Mouse (Mus musculus): Measurements from ENCODE around the gene 1700092M07Rik. TPM values are rescaled to one million over a fixed set of nuclear protein-coding genes. Genes with fewer than 3 reads are reported as not detected.

1700092M07Rik gene
- 1.8 and 2.8 TPM in 2 replicates for polyA plus RNA-seq (2016; fragmentation: Nextera tagmentation; extraction: Ambion mirVana)

DNA sequence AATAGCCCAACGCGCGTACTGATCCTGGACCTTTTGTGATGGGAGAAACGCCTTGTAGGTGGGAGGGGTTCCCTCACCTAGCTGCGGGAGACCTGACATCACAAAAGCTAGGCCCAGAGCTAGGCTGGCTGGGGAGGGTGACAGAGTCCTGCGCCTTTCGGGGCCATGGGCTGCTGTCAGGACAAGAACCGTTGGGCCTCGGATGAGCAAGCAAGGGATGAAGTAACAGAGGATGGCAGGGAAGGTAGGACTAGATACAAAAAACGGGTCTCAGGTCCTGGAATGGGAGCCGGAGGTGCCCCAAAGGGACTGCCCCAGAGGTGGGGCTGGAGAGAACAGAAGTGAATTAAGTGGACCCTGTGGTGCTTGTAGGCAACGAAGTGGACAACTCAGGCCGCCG is at the start of gene 1700092M07Rik:
Gene 1700092M07Rik, plus strand, starts transcription at position 116 of the 400 bp plus-strand sequence.
- H3K9ac ChIP-seq = peak within 1 kb of the TSS; percentile 87
- 72% methylated on average over 14 of the region's 14 CpGs for WGBS
- no peak for ATAC-seq (ENCODE audit: insufficient number of reproducible peaks, low FRiP score)
- H3K36me3 ChIP-seq = peaks cover 61% of the 10 kb centered on the region
- no peaks in the 10 kb centered on the region for H3K27me3 ChIP-seq (replicated peaks)
- H3K4me3 ChIP-seq = peak within 1 kb of the TSS; percentile 72
- no peaks in the 10 kb centered on the region for H3K9me3 ChIP-seq (replicated peaks)
- peak within 1 kb of the TSS; percentile 97 for H3K27ac ChIP-seq (ENCODE audit: poor library complexity, severe bottlenecking)
- peak within 1 kb of the TSS; percentile 98 for H3K4me2 ChIP-seq
- peaks cover 23% of the 10 kb centered on the region for H3K4me1 ChIP-seq (replicated peaks)

DNA sequence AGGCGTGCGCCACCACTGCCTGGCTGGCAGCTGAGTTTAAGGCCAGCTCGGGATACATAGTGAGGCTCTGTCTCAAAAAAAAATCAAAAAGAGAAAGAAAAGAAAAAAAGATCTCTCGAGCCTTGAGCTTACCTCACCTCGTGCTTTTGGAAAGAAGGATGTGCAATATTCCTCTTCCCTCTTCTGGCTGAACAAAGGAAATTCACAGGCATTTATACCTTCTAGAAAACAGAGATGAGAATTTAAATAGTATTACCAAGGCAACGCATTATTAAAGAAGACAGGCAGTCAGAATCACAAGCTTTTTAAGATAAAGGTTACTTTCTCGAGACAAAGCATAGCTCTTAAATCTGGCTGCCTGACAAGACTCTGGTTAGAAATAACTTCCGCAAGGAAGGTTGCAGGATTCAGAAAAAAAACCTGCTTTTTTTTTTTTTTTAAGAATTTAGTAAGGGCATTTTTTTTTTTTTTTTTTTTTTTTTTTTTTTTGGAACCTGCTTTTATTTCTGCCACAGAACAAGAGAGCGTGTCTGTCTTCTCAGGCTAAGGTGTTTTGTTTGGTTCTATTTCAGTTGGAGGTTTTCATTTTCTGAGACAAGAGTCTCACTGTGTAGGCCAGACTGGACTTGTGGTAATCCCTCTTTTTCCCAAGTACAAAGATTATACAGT is 48.5 kb upstream of the 1700092M07Rik start:
- WGBS = 61% methylated on average over 9 of the region's 9 CpGs
- Histone ChIP-seq H3K9ac (no peak overlapping the region), H3K4me2 (no peak overlapping the region), H3K27me3 (replicated peaks) (no peaks in the 10 kb centered on the region), H3K9me3 (replicated peaks) (no peaks in the 10 kb centered on the region), H3K36me3 (no peaks in the 10 kb centered on the region), H3K4me1 (replicated peaks) (no peaks in the 10 kb centered on the region), H3K27ac (ENCODE audit: poor library complexity, severe bottlenecking) (no peak overlapping the region), H3K4me3 (no peak overlapping the region)
- no peak for ATAC-seq (ENCODE audit: insufficient number of reproducible peaks, low FRiP score)

DNA sequence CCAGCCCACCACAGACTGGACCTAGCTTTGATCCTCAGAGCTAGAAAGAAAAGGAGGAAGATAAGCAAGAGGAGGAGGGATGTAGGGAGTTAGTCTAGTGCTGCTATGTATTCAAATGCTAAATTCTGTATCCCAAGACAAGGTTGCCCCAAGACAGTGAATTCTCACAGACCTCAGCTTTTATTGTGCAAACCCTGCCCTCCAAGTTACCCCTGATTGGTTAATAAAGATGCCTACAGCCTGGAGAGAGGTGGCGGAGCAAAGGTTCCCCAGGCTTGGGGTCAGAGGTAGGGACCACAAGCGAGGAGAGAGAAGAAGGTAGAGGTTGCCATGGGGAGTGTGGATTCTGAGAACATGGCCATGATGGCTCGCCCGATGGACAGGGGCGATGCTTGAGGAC is 47.8 kb upstream of the 1700092M07Rik start:
- no peak for ATAC-seq (ENCODE audit: insufficient number of reproducible peaks, low FRiP score)
- H3K36me3 ChIP-seq = no peaks in the 10 kb centered on the region
- H3K27ac ChIP-seq (ENCODE audit: poor library complexity, severe bottlenecking) = no peak overlapping the region
- H3K27me3 ChIP-seq (replicated peaks) = no peaks in the 10 kb centered on the region
- no peaks in the 10 kb centered on the region for H3K4me1 ChIP-seq (replicated peaks)
- H3K4me3 ChIP-seq = no peak overlapping the region
- no peak overlapping the region for H3K9ac ChIP-seq
- H3K4me2 ChIP-seq = no peak overlapping the region
- 77% methylated on average over 5 of the region's 5 CpGs for WGBS
- no peaks in the 10 kb centered on the region for H3K9me3 ChIP-seq (replicated peaks)

DNA sequence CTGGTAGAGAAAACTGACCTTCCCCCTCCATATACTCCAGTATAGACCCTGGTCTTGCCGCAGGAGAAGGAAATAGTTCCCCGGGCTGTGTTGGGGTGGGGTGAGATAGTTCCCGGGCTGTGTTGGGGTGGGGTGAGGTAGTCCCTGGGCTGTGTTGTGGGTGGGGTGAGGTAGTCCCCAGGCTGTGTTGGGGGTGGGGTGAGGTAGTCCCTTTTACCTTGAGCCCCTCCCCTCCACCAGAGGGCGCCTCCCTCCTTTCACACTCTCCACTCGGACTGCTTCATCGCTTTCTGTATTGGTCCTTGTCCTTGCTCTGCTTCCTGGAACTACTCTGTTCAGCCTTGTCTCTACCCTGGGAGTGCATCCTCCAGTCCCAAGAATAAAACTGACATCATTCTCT is 45.2 kb upstream of the 1700092M07Rik start:
- Histone ChIP-seq H3K27ac (ENCODE audit: poor library complexity, severe bottlenecking) (no peak overlapping the region), H3K9me3 (replicated peaks) (no peaks in the 10 kb centered on the region), H3K27me3 (replicated peaks) (no peaks in the 10 kb centered on the region), H3K4me2 (no peak overlapping the region), H3K36me3 (no peaks in the 10 kb centered on the region), H3K4me3 (no peak overlapping the region), H3K4me1 (replicated peaks) (no peaks in the 10 kb centered on the region), H3K9ac (no peak overlapping the region)
- WGBS = 38% methylated on average over 5 of the region's 6 CpGs
- peak; percentile 79 for ATAC-seq (ENCODE audit: insufficient number of reproducible peaks, low FRiP score)

DNA sequence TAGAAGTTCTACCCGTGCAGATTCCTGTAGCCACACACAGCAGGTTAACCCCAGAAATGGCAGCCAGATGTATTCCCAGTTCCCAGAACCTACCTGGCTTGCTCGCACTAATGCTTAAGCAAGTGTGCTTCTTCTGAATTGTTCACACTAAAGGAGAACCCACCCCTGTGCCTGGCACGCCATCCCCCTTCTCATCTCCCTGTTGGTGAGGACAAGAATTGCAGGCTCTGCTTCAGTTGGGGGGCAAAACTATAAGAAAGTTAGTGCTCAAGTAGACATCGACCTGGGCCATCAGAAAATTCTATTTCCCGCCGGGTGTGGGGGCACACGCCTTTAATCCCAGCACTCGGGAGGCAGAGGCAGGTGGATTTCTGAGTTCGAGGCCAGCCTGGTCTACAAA is 40.9 kb upstream of the 1700092M07Rik start:
- no peak overlapping the region for H3K9ac ChIP-seq
- H3K4me1 ChIP-seq (replicated peaks) = no peaks in the 10 kb centered on the region
- no peak for ATAC-seq (ENCODE audit: insufficient number of reproducible peaks, low FRiP score)
- H3K36me3 ChIP-seq = no peaks in the 10 kb centered on the region
- no peak overlapping the region for H3K4me3 ChIP-seq
- no peaks in the 10 kb centered on the region for H3K27me3 ChIP-seq (replicated peaks)
- WGBS = 71% methylated on average over 9 of the region's 9 CpGs
- no peak overlapping the region for H3K4me2 ChIP-seq
- H3K9me3 ChIP-seq (replicated peaks) = no peaks in the 10 kb centered on the region
- H3K27ac ChIP-seq (ENCODE audit: poor library complexity, severe bottlenecking) = no peak overlapping the region

DNA sequence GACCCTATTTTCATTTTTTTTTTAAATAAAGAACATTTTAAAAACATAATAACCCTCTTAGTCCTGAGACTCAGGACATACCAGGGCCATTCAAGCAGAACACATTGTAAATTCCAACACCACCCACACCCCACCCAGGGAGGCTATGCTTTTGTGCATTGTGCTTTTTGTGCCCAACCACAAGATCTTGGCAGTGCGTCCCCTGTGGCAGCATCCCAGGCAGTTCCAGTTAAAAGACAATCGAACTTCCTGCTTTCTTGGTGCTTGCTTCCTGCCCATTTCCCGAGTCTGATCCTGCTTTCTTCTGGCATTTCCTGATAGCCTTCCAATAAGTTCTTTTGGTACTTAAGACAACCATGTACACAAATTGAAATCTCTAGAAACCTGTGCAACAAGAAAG is 38.1 kb upstream of the 1700092M07Rik start:
- no peak overlapping the region for H3K4me3 ChIP-seq
- no peak overlapping the region for H3K9ac ChIP-seq
- peaks cover 11% of the 10 kb centered on the region for H3K36me3 ChIP-seq
- ATAC-seq (ENCODE audit: insufficient number of reproducible peaks, low FRiP score) = no peak
- H3K4me2 ChIP-seq = no peak overlapping the region
- H3K27me3 ChIP-seq (replicated peaks) = no peaks in the 10 kb centered on the region
- H3K4me1 ChIP-seq (replicated peaks) = no peaks in the 10 kb centered on the region
- no peaks in the 10 kb centered on the region for H3K9me3 ChIP-seq (replicated peaks)
- H3K27ac ChIP-seq (ENCODE audit: poor library complexity, severe bottlenecking) = no peak overlapping the region
- WGBS = 57% methylated on average over 3 of the region's 3 CpGs

DNA sequence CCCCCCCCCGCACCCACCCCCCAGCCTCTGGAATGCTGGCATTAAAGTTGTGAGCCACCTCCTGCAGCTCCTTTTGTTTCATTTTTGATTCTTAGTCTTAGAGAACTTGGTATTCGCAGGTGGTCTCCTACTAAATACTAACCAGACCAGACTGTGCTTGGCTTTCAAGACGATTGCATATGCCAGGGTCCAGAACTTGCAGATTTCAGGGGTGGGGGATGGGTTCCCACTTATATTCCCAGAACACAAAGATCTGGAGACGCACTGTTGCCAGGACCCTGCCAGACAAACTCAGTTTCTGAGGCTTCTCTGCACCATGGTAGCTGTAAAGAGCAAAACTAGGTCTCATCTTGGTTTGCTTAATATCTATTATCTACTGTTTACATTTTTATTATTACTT is 36.9 kb upstream of the 1700092M07Rik start:
- Histone ChIP-seq H3K36me3 (peaks cover 22% of the 10 kb centered on the region), H3K27me3 (replicated peaks) (no peaks in the 10 kb centered on the region), H3K27ac (ENCODE audit: poor library complexity, severe bottlenecking) (no peak overlapping the region), H3K9ac (no peak overlapping the region), H3K4me1 (replicated peaks) (no peaks in the 10 kb centered on the region), H3K4me2 (no peak overlapping the region), H3K9me3 (replicated peaks) (no peaks in the 10 kb centered on the region), H3K4me3 (no peak overlapping the region)
- no peak for ATAC-seq (ENCODE audit: insufficient number of reproducible peaks, low FRiP score)
- WGBS = 56% methylated on average over 4 of the region's 4 CpGs

DNA sequence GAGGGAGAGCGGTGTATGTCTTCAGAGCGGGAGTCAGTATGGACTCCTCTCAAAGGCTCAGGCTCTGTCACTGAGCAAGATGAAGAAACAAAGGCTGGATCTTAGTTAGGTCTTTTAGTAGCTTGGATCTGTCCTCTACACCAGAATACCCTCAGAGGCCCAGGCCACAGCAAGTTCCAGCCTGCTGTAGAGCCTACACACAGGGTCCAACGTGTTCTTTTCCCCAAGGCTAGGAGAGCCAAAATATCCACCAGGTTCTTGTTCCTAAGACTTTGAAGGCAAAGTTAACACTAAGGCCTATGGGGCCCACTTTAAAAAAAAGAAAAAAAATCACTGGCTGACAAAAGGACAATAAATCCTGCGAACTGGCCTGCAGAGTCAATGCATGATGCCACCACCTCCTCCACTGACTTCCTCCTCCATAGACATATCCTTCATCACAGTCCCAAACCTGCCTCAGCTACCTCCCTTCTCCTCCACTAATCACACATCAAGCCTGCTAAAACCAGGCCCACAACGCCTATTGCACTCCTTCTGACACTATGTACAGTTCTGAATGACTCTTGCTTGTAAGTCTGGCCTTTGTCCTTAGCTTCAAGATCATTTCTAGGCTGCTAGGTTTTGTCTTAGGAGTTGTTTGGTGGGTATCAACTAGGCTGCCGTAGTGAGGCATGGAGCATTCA is 35.4 kb upstream of the 1700092M07Rik start:
- H3K27me3 ChIP-seq (replicated peaks) = no peaks in the 10 kb centered on the region
- H3K4me1 ChIP-seq (replicated peaks) = 0 out of 2 replicates have a peak, but pooled peaks cover under 1% of the 10 kb centered on the region
- H3K9ac ChIP-seq = no peak overlapping the region
- no peak overlapping the region for H3K27ac ChIP-seq (ENCODE audit: poor library complexity, severe bottlenecking)
- no peak overlapping the region for H3K4me2 ChIP-seq
- no peaks in the 10 kb centered on the region for H3K9me3 ChIP-seq (replicated peaks)
- WGBS = 75% methylated on average over 6 of the region's 6 CpGs
- no peak for ATAC-seq (ENCODE audit: insufficient number of reproducible peaks, low FRiP score)
- peaks cover 38% of the 10 kb centered on the region for H3K36me3 ChIP-seq
- H3K4me3 ChIP-seq = no peak overlapping the region

DNA sequence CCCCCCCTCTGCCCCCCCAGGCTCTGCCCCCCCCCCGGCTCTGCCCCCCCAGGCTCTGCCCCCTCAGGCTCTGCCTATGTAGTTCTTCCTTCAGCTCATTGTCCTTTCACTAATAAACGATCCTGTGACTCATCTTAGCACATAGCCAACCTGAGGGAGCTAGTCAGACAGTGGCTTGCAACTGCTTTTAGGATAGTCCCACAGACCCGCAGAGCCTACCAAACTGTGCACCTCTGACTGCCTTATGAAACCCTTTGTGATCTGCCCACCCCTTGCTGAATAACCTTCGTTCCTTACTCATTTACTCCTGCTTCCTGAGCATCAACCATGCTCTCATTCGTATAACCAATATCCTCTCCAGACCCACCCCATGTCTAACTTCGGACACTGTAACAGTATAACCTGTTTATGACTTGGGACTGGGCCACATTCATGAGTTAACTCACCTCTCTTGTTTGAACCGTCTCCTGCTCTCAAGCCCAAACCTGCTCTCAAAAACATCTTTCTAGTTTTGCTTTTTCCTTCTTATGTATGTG is 34.3 kb upstream of the 1700092M07Rik start:
- 87% methylated on average over 7 of the region's 7 CpGs for WGBS
- Histone ChIP-seq H3K4me2 (no peak overlapping the region), H3K36me3 (peaks cover 48% of the 10 kb centered on the region), H3K27ac (ENCODE audit: poor library complexity, severe bottlenecking) (no peak overlapping the region), H3K9ac (no peak overlapping the region), H3K4me3 (no peak overlapping the region), H3K27me3 (replicated peaks) (no peaks in the 10 kb centered on the region), H3K9me3 (replicated peaks) (no peaks in the 10 kb centered on the region), H3K4me1 (replicated peaks) (0 out of 2 replicates have a peak, but pooled peaks cover 6% of the 10 kb centered on the region)
- ATAC-seq (ENCODE audit: insufficient number of reproducible peaks, low FRiP score) = no peak

DNA sequence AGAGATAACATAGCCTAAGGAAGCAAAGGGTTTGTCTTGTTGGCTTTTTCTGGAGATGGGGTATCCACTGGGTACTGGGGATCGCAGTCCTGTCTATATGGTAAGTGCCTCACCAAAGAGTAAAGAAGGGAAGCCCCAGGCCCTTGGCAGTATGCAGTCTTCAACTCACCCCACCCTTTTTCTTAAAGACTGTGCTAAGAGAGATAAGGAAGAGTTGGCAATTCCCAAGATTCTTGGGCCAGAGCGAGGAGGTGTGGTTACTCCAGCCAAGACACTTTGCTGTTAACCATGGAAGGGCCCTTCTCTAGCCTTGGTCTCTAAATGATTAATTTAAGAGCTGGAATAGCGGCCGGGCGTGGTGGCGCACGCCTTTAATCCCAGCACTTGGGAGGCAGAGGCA is 33.6 kb upstream of the 1700092M07Rik start:
- no peak overlapping the region for H3K27ac ChIP-seq (ENCODE audit: poor library complexity, severe bottlenecking)
- WGBS = 90% methylated on average over 7 of the region's 7 CpGs

DNA sequence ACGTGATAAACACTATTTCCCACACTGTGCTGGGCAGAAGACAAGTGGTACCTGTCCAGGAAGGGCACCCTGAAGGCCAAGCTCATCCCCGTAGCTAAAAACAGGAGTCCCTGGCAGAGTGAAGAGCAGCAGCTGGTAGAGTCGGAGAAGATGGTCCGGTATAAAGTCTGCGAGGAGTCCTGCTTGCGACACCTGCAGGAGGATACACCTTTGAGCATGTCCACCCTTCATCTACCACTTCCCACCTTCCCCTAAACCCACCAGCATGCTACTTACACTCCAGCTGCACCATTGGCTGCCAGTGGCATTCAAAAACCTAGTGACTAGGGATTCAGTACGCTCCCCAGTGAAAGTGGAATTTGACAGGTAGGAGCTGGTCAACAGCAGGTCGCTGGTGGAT is 31.6 kb upstream of the 1700092M07Rik start:
- Histone ChIP-seq H3K27me3 (replicated peaks) (no peaks in the 10 kb centered on the region), H3K4me1 (replicated peaks) (peaks cover 20% of the 10 kb centered on the region), H3K4me2 (no peak overlapping the region), H3K36me3 (peaks cover 57% of the 10 kb centered on the region), H3K27ac (ENCODE audit: poor library complexity, severe bottlenecking) (no peak overlapping the region), H3K9ac (no peak overlapping the region), H3K9me3 (replicated peaks) (no peaks in the 10 kb centered on the region), H3K4me3 (no peak overlapping the region)
- WGBS = 93% methylated on average over 8 of the region's 8 CpGs
- no peak for ATAC-seq (ENCODE audit: insufficient number of reproducible peaks, low FRiP score)

More for the DNA sequence above, 33.6 kb upstream of the 1700092M07Rik start:
- Histone ChIP-seq H3K4me3 (no peak overlapping the region), H3K9me3 (replicated peaks) (no peaks in the 10 kb centered on the region), H3K36me3 (peaks cover 54% of the 10 kb centered on the region), H3K27me3 (replicated peaks) (no peaks in the 10 kb centered on the region), H3K4me1 (replicated peaks) (peaks cover 12% of the 10 kb centered on the region), H3K9ac (no peak overlapping the region), H3K4me2 (no peak overlapping the region)
- no peak for ATAC-seq (ENCODE audit: insufficient number of reproducible peaks, low FRiP score)
